Comparison of ENCODE assay signal across 9 mouse cellular contexts in the genomic region with DNA sequence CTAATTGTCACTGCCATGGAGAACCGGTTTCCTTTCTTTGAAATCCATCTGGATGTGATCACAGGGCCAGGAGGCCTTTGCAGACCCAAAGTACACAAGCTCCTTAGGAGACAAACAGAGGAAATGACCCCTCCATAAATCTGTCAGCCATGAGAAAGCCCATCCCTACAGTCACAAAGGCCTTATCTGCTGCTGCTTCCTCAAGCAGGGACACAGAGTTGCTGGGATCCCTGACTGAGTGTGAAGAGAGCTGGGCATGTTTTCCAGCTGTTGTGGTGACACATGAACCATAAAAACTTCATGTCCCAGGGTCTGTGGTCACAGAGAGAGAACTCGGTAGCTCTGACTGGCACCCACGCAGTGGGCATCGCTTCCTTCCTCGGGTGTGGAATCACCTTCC. TPM values are rescaled to one million over a fixed set of nuclear protein-coding genes. Genes with fewer than 3 reads are reported as not detected.
DNase-seq lines count a peak whose midpoint lies in the region; ATAC-seq and TF ChIP-seq lines count a peak whose summit lies in the region.
"Had no signal": no experiment of that assay in that cellular context is flagged by ENCODE, and none has a peak within 500 bp of the region (broad histone marks: within the 10 kb centered on the region; RNA-seq: fewer than 3 reads in every experiment).

No protein-coding gene starts in this region.

- H3K9me3 ChIP-seq in embryonic facial prominence, embryonic 11.5 days (replicated peaks; ENCODE audit: control insufficient read depth, low read length) = no peaks in the 10 kb centered on the region
- no peaks in the 10 kb centered on the region for H3K9me3 ChIP-seq in heart, embryonic 16.5 days (replicated peaks; ENCODE audit: control insufficient read depth, low read length)
- H3K9me3 ChIP-seq: hindbrain, embryonic 15.5 days had no signal

- TF ChIP-seq POLR2A in myocyte (IDR thresholded peaks at IDR 0.05; ENCODE audit: insufficient read length, low read depth) = no peak

- no peaks in the 10 kb centered on the region for H3K36me3 ChIP-seq in embryonic facial prominence, embryonic 11.5 days (replicated peaks; ENCODE audit: control insufficient read depth, insufficient read depth, low read depth, low read length)
- no peaks in the 10 kb centered on the region for H3K36me3 ChIP-seq in heart, embryonic 16.5 days (ENCODE audit: control insufficient read depth, insufficient read depth)
- H3K36me3 ChIP-seq in myocyte (ENCODE audit: control insufficient read depth, insufficient read depth) = no peaks in the 10 kb centered on the region
- H3K36me3 ChIP-seq: hindbrain, embryonic 15.5 days had no signal

- no peaks in the 10 kb centered on the region; the same call in 1 of the 2 replicates for H3K4me1 ChIP-seq in embryonic facial prominence, embryonic 11.5 days (ENCODE audit: control insufficient read depth, insufficient read depth, low read length)
- H3K4me1 ChIP-seq in heart, embryonic 16.5 days (ENCODE audit: control insufficient read depth, insufficient read depth, low read length) = no peaks in the 10 kb centered on the region; the same call in 1 of the 2 replicates
- H3K4me1 ChIP-seq: hindbrain, embryonic 15.5 days had no signal

- H3K4me2 ChIP-seq in embryonic facial prominence, embryonic 11.5 days (ENCODE audit: low read depth, low read length) = no peak overlapping the region
- H3K4me2 ChIP-seq in heart, embryonic 16.5 days (ENCODE audit: low read depth, low read length) = no peak overlapping the region
- H3K4me2 ChIP-seq in myocyte (ENCODE audit: low read depth) = peak overlapping the region; percentile 54
- H3K4me2 ChIP-seq: hindbrain, embryonic 15.5 days had no signal

- no peaks in the 10 kb centered on the region for H3K79me2 ChIP-seq in myocyte (ENCODE audit: control insufficient read depth, insufficient read depth)

- no peak overlapping the region for H3K27ac ChIP-seq in embryonic facial prominence, embryonic 11.5 days (replicated peaks; ENCODE audit: low read depth, low read length)
- H3K27ac ChIP-seq in heart, embryonic 16.5 days (ENCODE audit: low read length) = peak overlapping the region; percentile 81
- H3K27ac ChIP-seq: hindbrain, embryonic 15.5 days had no signal

- ATAC-seq in embryonic facial prominence, embryonic 11.5 days (replicated peaks; ENCODE audit: insufficient number of reproducible peaks, low FRiP score, low TSS enrichment, low read depth) = no peak
- ATAC-seq in heart, embryonic 16.5 days (replicated peaks; ENCODE audit: extremely low read depth, insufficient read depth, low FRiP score) = peak; percentile 83

- H3K27me3 ChIP-seq in embryonic facial prominence, embryonic 11.5 days (ENCODE audit: control insufficient read depth, insufficient read depth, low read length) = no peaks in the 10 kb centered on the region
- no peaks in the 10 kb centered on the region for H3K27me3 ChIP-seq in heart, embryonic 16.5 days (ENCODE audit: control insufficient read depth, insufficient read depth, low read length)
- H3K27me3 ChIP-seq in myocyte (ENCODE audit: control insufficient read depth, insufficient read depth, insufficient read length) = no peaks in the 10 kb centered on the region
- H3K27me3 ChIP-seq: hindbrain, embryonic 15.5 days had no signal

- WGBS in embryonic facial prominence, embryonic 11.5 days = 66% methylated on average over 5 of the region's 5 CpGs
- WGBS in heart, embryonic 16.5 days = 48% methylated on average over 5 of the region's 5 CpGs

- DNase-seq in embryonic facial prominence, embryonic 11.5 days (ENCODE audit: low spot score) = peak; percentile 14
- DNase-seq in kidney, postnatal 36 days = peak; percentile 38 to 63
- no peak for DNase-seq in thymus, postnatal 36 days
- no peak for DNase-seq in retina, embryonic 14.5 days (ENCODE audit: low spot score)
- DNase-seq in layer of hippocampus, adult 9-11 months = no peak
- DNase-seq: right cerebral cortex, postnatal 4 days had no signal

- no peak overlapping the region for H3K4me3 ChIP-seq in embryonic facial prominence, embryonic 11.5 days (ENCODE audit: low read depth, low read length)
- H3K4me3 ChIP-seq in heart, embryonic 16.5 days (ENCODE audit: low read length) = no peak overlapping the region
- no peak overlapping the region for H3K4me3 ChIP-seq in myocyte
- H3K4me3 ChIP-seq: hindbrain, embryonic 15.5 days had no signal

- H3ac ChIP-seq in myocyte (ENCODE audit: control insufficient read depth, insufficient read length) = no peak overlapping the region

- no peak overlapping the region for H3K9ac ChIP-seq in embryonic facial prominence, embryonic 11.5 days (replicated peaks; ENCODE audit: low read length)
- no peak overlapping the region for H3K9ac ChIP-seq in heart, embryonic 16.5 days (ENCODE audit: low read length)
- H3K9ac ChIP-seq: hindbrain, embryonic 15.5 days had no signal

TF ChIP-seq in myocyte, 11 proteins besides CTCF, POLR2A, EP300 and RAD21:
- TF ChIP-seq MAX (IDR thresholded peaks at IDR 0.05; ENCODE audit: low read depth) (no peak), TCF3 (IDR thresholded peaks at IDR 0.05; ENCODE audit: insufficient read length, low read depth) (peak; percentile 2), MYOG (IDR thresholded peaks at IDR 0.05; ENCODE audit: control insufficient read depth in 1 of 3, insufficient read depth in 1 of 3, insufficient read length in 2 of 3, low read depth in 2 of 3) (peak in 1 of 3 experiments; percentile 58), CEBPB (IDR thresholded peaks at IDR 0.05; ENCODE audit: insufficient read depth, poor library complexity, severe bottlenecking) (no peak), MYOD1 (IDR thresholded peaks at IDR 0.05; ENCODE audit: control insufficient read depth in 1 of 3, insufficient read length in 2 of 3, low read depth in 2 of 3) (peak in 2 of 3 experiments; percentile 68), TCF12 (IDR thresholded peaks at IDR 0.05; ENCODE audit: insufficient read depth, poor library complexity, severe bottlenecking) (peak; percentile 36)

RNA-seq across cellular contexts. Expression of gene Itpr2, which starts 28.7 kb away (rescaled TPM):
- polyA plus RNA-seq in embryonic facial prominence, embryonic 11.5 days (2014; fragmentation: Nextera tagmentation; extraction: Ambion mirVana) = 3.3 and 3.9 TPM in 2 replicates
- polyA plus RNA-seq in heart, embryonic 16.5 days (2015; fragmentation: Nextera tagmentation; extraction: Ambion mirVana) = 39.4 and 49.4 TPM in 2 replicates
- polyA plus RNA-seq in myocyte (2012; fragmentation: generic; extraction: Trizol) = 4.7 TPM

RNA-seq across cellular contexts. Expression of gene Fgfr1op2, which starts 46.2 kb away (rescaled TPM):
- 95.7 and 97.5 TPM in 2 replicates for polyA plus RNA-seq in embryonic facial prominence, embryonic 11.5 days (2014; fragmentation: Nextera tagmentation; extraction: Ambion mirVana)
- polyA plus RNA-seq in heart, embryonic 16.5 days (2015; fragmentation: Nextera tagmentation; extraction: Ambion mirVana) = 89.3 and 104 TPM in 2 replicates
- polyA plus RNA-seq in myocyte (2012; fragmentation: generic; extraction: Trizol) = 54.4 TPM

RNA-seq across cellular contexts. Expression of gene Ints13, which starts 46.9 kb away (rescaled TPM):
- 87.8 and 96.1 TPM in 2 replicates for polyA plus RNA-seq in embryonic facial prominence, embryonic 11.5 days (2014; fragmentation: Nextera tagmentation; extraction: Ambion mirVana)
- polyA plus RNA-seq in heart, embryonic 16.5 days (2015; fragmentation: Nextera tagmentation; extraction: Ambion mirVana) = 51.0 and 59.1 TPM in 2 replicates
- polyA plus RNA-seq in myocyte (2012; fragmentation: generic; extraction: Trizol) = 18.4 TPM

Comparison
In these comparisons a context has a peak if more than half of its experiments do, and no peak if none do; other contexts are left out.
1. DNase-seq: peak in embryonic facial prominence, embryonic 11.5 days (single experiment) and kidney, postnatal 36 days (2 of 2); none in thymus, postnatal 36 days (0 of 2), retina, embryonic 14.5 days (single experiment) and layer of hippocampus, adult 9-11 months (single experiment).